Mouse (Mus musculus): ENCODE measurements around the gene Mecom.
"Not testable (repeated sequence)": the region's sequence is repeated elsewhere in the genome, so short reads cannot be mapped to it uniquely, and the experiment has no call there.

The Mecom gene

GRCm38 (mm10) chr3:30448624-30449023 lies 99.2 kb downstream of the Mecom start:
- peak in 1 of 2 experiments; percentile 24 for DNase-seq (ENCODE audit: inconsistent age in 2 of 2, low spot score in 1 of 2)

GRCm38 (mm10) chr3:30445970-30446442 lies 101.8 kb downstream of the Mecom start:
- no peak for DNase-seq (ENCODE audit: inconsistent age in 2 of 2, low spot score in 1 of 2)

- no peak for DNase-seq (ENCODE audit: inconsistent age in 2 of 2, low spot score in 1 of 2)
Measured at GRCm38 (mm10) chr3:30445247-30445969, 102.4 kb downstream of the Mecom start.

- DNase-seq (ENCODE audit: inconsistent age in 2 of 2, low spot score in 1 of 2): no peak
Measured at GRCm38 (mm10) chr3:30441646-30442045, 106.2 kb downstream of the Mecom start.

- no peak for DNase-seq (ENCODE audit: inconsistent age in 2 of 2, low spot score in 1 of 2)
Measured at GRCm38 (mm10) chr3:30438007-30438406, 109.8 kb downstream of the Mecom start.

- DNase-seq (ENCODE audit: inconsistent age in 2 of 2, low spot score in 1 of 2): no peak
Measured at GRCm38 (mm10) chr3:30436561-30436960, 111.2 kb downstream of the Mecom start.

- DNase-seq (ENCODE audit: inconsistent age in 2 of 2, low spot score in 1 of 2): no peak
Measured at GRCm38 (mm10) chr3:30436131-30436530, 111.7 kb downstream of the Mecom start.

GRCm38 (mm10) chr3:30428877-30429276 lies 118.9 kb downstream of the Mecom start:
- DNase-seq (ENCODE audit: inconsistent age in 2 of 2, low spot score in 1 of 2): no peak

GRCm38 (mm10) chr3:30424036-30424435 lies 123.8 kb downstream of the Mecom start:
- DNase-seq (ENCODE audit: inconsistent age in 2 of 2, low spot score in 1 of 2): no peak

GRCm38 (mm10) chr3:30421948-30422347 lies 125.9 kb downstream of the Mecom start:
- DNase-seq (ENCODE audit: inconsistent age in 2 of 2, low spot score in 1 of 2): not testable (repeated sequence)

GRCm38 (mm10) chr3:30420899-30421298 lies 126.9 kb downstream of the Mecom start:
- no peak for DNase-seq (ENCODE audit: inconsistent age in 2 of 2, low spot score in 1 of 2)

- DNase-seq (ENCODE audit: inconsistent age in 2 of 2, low spot score in 1 of 2): no peak
Measured at GRCm38 (mm10) chr3:30414173-30414572, 133.6 kb downstream of the Mecom start.

- no peak for DNase-seq (ENCODE audit: inconsistent age in 2 of 2, low spot score in 1 of 2)
Measured at GRCm38 (mm10) chr3:30410778-30411177, 137.0 kb downstream of the Mecom start.

GRCm38 (mm10) chr3:30404821-30405220 lies 143.0 kb downstream of the Mecom start:
- no peak for DNase-seq (ENCODE audit: inconsistent age in 2 of 2, low spot score in 1 of 2)

GRCm38 (mm10) chr3:30398911-30399310 lies 148.9 kb downstream of the Mecom start:
- no peak for DNase-seq (ENCODE audit: inconsistent age in 2 of 2, low spot score in 1 of 2)

GRCm38 (mm10) chr3:30394911-30395310 lies 152.9 kb downstream of the Mecom start:
- DNase-seq (ENCODE audit: inconsistent age in 2 of 2, low spot score in 1 of 2): no peak

GRCm38 (mm10) chr3:30392662-30393061 lies 155.1 kb downstream of the Mecom start:
- DNase-seq (ENCODE audit: inconsistent age in 2 of 2, low spot score in 1 of 2): no peak

GRCm38 (mm10) chr3:30392218-30392617 lies 155.6 kb downstream of the Mecom start:
- DNase-seq (ENCODE audit: inconsistent age in 2 of 2, low spot score in 1 of 2): no peak

- DNase-seq (ENCODE audit: inconsistent age in 2 of 2, low spot score in 1 of 2): no peak
Measured at GRCm38 (mm10) chr3:30390346-30390745, 157.5 kb downstream of the Mecom start.

GRCm38 (mm10) chr3:30380273-30380672 lies 167.5 kb downstream of the Mecom start:
- DNase-seq (ENCODE audit: inconsistent age in 2 of 2, low spot score in 1 of 2): peak; percentile 12 to 64

GRCm38 (mm10) chr3:30379301-30379700 lies 168.5 kb downstream of the Mecom start:
- DNase-seq (ENCODE audit: inconsistent age in 2 of 2, low spot score in 1 of 2): no peak

GRCm38 (mm10) chr3:30371472-30371871 lies 176.3 kb downstream of the Mecom start:
- no peak for DNase-seq (ENCODE audit: inconsistent age in 2 of 2, low spot score in 1 of 2)
